Mouse (Mus musculus): ENCODE data around the gene Slco2b1. TPM values are rescaled to one million over a fixed set of nuclear protein-coding genes. Genes with fewer than 3 reads are reported as not detected.

The Slco2b1 gene
- polyA plus RNA-seq, 1 experiment: 32.2 TPM

GRCm38 (mm10) chr7:99649585-99649984 is 61.6 kb downstream of the Slco2b1 start:
- no peak for DNase-seq (ENCODE audit: low read depth)

GRCm38 (mm10) chr7:99648623-99649022 is 62.5 kb downstream of the Slco2b1 start:
- no peak for DNase-seq (ENCODE audit: low read depth)

- DNase-seq (ENCODE audit: low read depth): no peak
These were observed 66.4 kb downstream of the Slco2b1 start for GRCm38 (mm10) chr7:99644701-99645100.

- no peak for DNase-seq (ENCODE audit: low read depth)
These were observed 69.1 kb downstream of the Slco2b1 start for GRCm38 (mm10) chr7:99642078-99642477.

- no peak for DNase-seq (ENCODE audit: low read depth)
These were observed 69.9 kb downstream of the Slco2b1 start for GRCm38 (mm10) chr7:99641245-99641644.

GRCm38 (mm10) chr7:99633966-99634665 is 77.0 kb downstream of the Slco2b1 start:
- DNase-seq (ENCODE audit: low read depth): no peak

- DNase-seq (ENCODE audit: low read depth): no peak
These were observed 78.9 kb downstream of the Slco2b1 start for GRCm38 (mm10) chr7:99632286-99632685.

GRCm38 (mm10) chr7:99627366-99627765 is 83.8 kb downstream of the Slco2b1 start:
- no peak for DNase-seq (ENCODE audit: low read depth)

- no peak for DNase-seq (ENCODE audit: low read depth)
These were observed 84.5 kb downstream of the Slco2b1 start, which contains the start of gene Tpbgl for GRCm38 (mm10) chr7:99626376-99627270. Gene Tpbgl, minus strand, starts transcription at chr7:99627103.

- no peak for DNase-seq (ENCODE audit: low read depth)
These were observed 85.3 kb downstream of the Slco2b1 start for GRCm38 (mm10) chr7:99625722-99626375.

- no peak for DNase-seq (ENCODE audit: low read depth)
These were observed 92.3 kb downstream of the Slco2b1 start for GRCm38 (mm10) chr7:99618860-99619259.

GRCm38 (mm10) chr7:99618264-99618663 is 92.9 kb downstream of the Slco2b1 start:
- no peak for DNase-seq (ENCODE audit: low read depth)

Other genes with a start within 250 kb of the Slco2b1 start
- gene Klhl35, start 245.3 kb downstream of the Slco2b1 start, polyA plus RNA-seq (2012; rRNA removed): 2.1 and 2.5 TPM in 2 replicates
- gene Rps3, start 227.6 kb downstream of the Slco2b1 start, polyA plus RNA-seq (2012; rRNA removed): 383 and 415 TPM in 2 replicates
- 37.9 and 42.6 TPM in 2 replicates for gene Arrb1, start 175.9 kb downstream of the Slco2b1 start, polyA plus RNA-seq (2012; rRNA removed)
- 3.2 TPM in 2 replicates for gene Tpbgl, start 84.2 kb downstream of the Slco2b1 start, polyA plus RNA-seq (2012; rRNA removed)
- gene Olfr520, start 18.9 kb upstream of the Slco2b1 start, polyA plus RNA-seq (2012; rRNA removed): 0.27 TPM in 1 of 2 replicates, not detected in the other
- not detected in 2 replicates for gene Olfr521, start 52.2 kb upstream of the Slco2b1 start, polyA plus RNA-seq (2012; rRNA removed)
- 4.2 and 4.3 TPM in 2 replicates for gene Neu3, start 117.1 kb upstream of the Slco2b1 start, polyA plus RNA-seq (2012; rRNA removed)
- 2.8 and 3.4 TPM in 2 replicates for gene Xrra1, start 147.8 kb upstream of the Slco2b1 start, polyA plus RNA-seq (2012; rRNA removed)
- gene Spcs2, start 152.1 kb upstream of the Slco2b1 start, polyA plus RNA-seq (2012; rRNA removed): 48.4 and 73.4 TPM in 2 replicates